Mouse (Mus musculus): ENCODE measurements around the gene Itpr1.

- no peak for TF ChIP-seq CTCF (IDR thresholded peaks at IDR 0.05; ENCODE audit: low read depth, low read length)
- TF ChIP-seq POLR2A (IDR thresholded peaks at IDR 0.05; ENCODE audit: insufficient read depth, low read length) = no peak
Measured at GRCm38 (mm10) chr6:108303619-108304567, 91.0 kb downstream of the Itpr1 start.

Data from ES-Bruce4 (cell line).